Mouse (Mus musculus): ENCODE measurements around the gene Pold2. TPM values are rescaled to one million over a fixed set of nuclear protein-coding genes. Genes with fewer than 3 reads are reported as not detected.

Pold2 gene
- polyA plus RNA-seq, 2 experiments from 2014 or later, result 20.6 to 26.9 TPM

Other genes with a start within 250 kb of the Pold2 start
- gene Mrps24, start 162.6 kb downstream of the Pold2 start, polyA plus RNA-seq (2017; shearing (Covaris generic)), result 10 to 100 TPM; 66.0 to 69.2 TPM
- 1 to 10 TPM; 3.7 to 6.1 TPM for gene Urgcp, start 115.9 kb downstream of the Pold2 start, polyA plus RNA-seq (2017; shearing (Covaris generic))
- gene Dbnl, start 89.8 kb downstream of the Pold2 start, polyA plus RNA-seq (2017; shearing (Covaris generic)), result 100 to 1,000 TPM; 119 to 149 TPM
- 1 to 10 TPM; 1.3 to 1.5 TPM for gene Pgam2, start 74.6 kb downstream of the Pold2 start, polyA plus RNA-seq (2017; shearing (Covaris generic))
- gene Polm, start 40.3 kb downstream of the Pold2 start, polyA plus RNA-seq (2017; shearing (Covaris generic)), result 10 to 100 TPM; 20.6 to 22.5 TPM
- under 1 TPM in 1 of 2 experiments, not detected in 1; 0.56 TPM for gene Aebp1, start 16.3 kb downstream of the Pold2 start, polyA plus RNA-seq (2017; shearing (Covaris generic))
- not detected for gene Myl7, start 20.5 kb upstream of the Pold2 start, polyA plus RNA-seq (2017; shearing (Covaris generic))
- not detected for gene Gck, start 71.8 kb upstream of the Pold2 start, polyA plus RNA-seq (2017; shearing (Covaris generic))
- gene Ykt6, start 77.4 kb upstream of the Pold2 start, polyA plus RNA-seq (2017; shearing (Covaris generic)), result 10 to 100 TPM; 25.6 to 26.7 TPM
- 10 to 100 TPM in 1 of 2 experiments, 1 to 10 TPM in 1; 4.3 to 16.1 TPM for gene Camk2b, start 188.1 kb upstream of the Pold2 start, polyA plus RNA-seq (2017; shearing (Covaris generic))